Mouse (Mus musculus): ENCODE measurements around the gene Utp14a.

GRCm38 (mm10) chrX:48234417-48234816, 22.2 kb upstream of the Utp14a start:
- TF ChIP-seq CTCF (IDR thresholded peaks at IDR 0.05; ENCODE audit: extremely low read depth, insufficient read depth, insufficient read length, insufficient replicate concordance), result no peak
- TF ChIP-seq POLR2A (IDR thresholded peaks at IDR 0.05; ENCODE audit: low read depth, low read length), result no peak

Data from spleen, adult 2 months (tissue).